Mouse (Mus musculus): ENCODE data around the gene Abcc6.
"Not testable (repeated sequence)": the region's sequence is repeated elsewhere in the genome, so short reads cannot be mapped to it uniquely, and the experiment has no call there.

Abcc6 gene

GRCm38 (mm10) chr7:46028681-46029080 lies 1.4 kb downstream of the Abcc6 start:
- DNase-seq (ENCODE audit: low read depth): no peak

GRCm38 (mm10) chr7:46025436-46025835 lies 4.7 kb downstream of the Abcc6 start:
- DNase-seq (ENCODE audit: low read depth): no peak

GRCm38 (mm10) chr7:46021951-46022350 lies 8.2 kb downstream of the Abcc6 start:
- no peak for DNase-seq (ENCODE audit: low read depth)

- no peak for DNase-seq (ENCODE audit: low read depth)
Observed at GRCm38 (mm10) chr7:46019594-46019993, 10.5 kb downstream of the Abcc6 start.

GRCm38 (mm10) chr7:46013266-46014010 lies 16.7 kb downstream of the Abcc6 start:
- no peak for DNase-seq (ENCODE audit: low read depth)

GRCm38 (mm10) chr7:46012121-46012520 lies 18.0 kb downstream of the Abcc6 start:
- no peak for DNase-seq (ENCODE audit: low read depth)

GRCm38 (mm10) chr7:46009578-46009977 lies 20.5 kb downstream of the Abcc6 start:
- peak; percentile 51 for DNase-seq (ENCODE audit: low read depth)

- no peak for DNase-seq (ENCODE audit: low read depth)
Observed at GRCm38 (mm10) chr7:46002748-46003147, 27.4 kb downstream of the Abcc6 start.

GRCm38 (mm10) chr7:46000577-46000976 lies 29.5 kb downstream of the Abcc6 start:
- no peak for DNase-seq (ENCODE audit: low read depth)

- peak; percentile 9 for DNase-seq (ENCODE audit: low read depth)
Observed at GRCm38 (mm10) chr7:45992470-45992869, 37.6 kb downstream of the Abcc6 start.

- no peak for DNase-seq (ENCODE audit: low read depth)
Observed at GRCm38 (mm10) chr7:45988344-45988743, 41.8 kb downstream of the Abcc6 start.

GRCm38 (mm10) chr7:45986893-45987292 lies 43.2 kb downstream of the Abcc6 start:
- DNase-seq (ENCODE audit: low read depth): no peak

GRCm38 (mm10) chr7:45981612-45982011 lies 48.5 kb downstream of the Abcc6 start:
- no peak for DNase-seq (ENCODE audit: low read depth)

GRCm38 (mm10) chr7:45974512-45974911 lies 55.6 kb downstream of the Abcc6 start:
- DNase-seq (ENCODE audit: low read depth): no peak

GRCm38 (mm10) chr7:45974103-45974502 lies 56.0 kb downstream of the Abcc6 start:
- no peak for DNase-seq (ENCODE audit: low read depth)

- no peak for DNase-seq (ENCODE audit: low read depth)
Observed at GRCm38 (mm10) chr7:45973271-45973687, 56.8 kb downstream of the Abcc6 start.

GRCm38 (mm10) chr7:45971831-45972723 lies 58.0 kb downstream of the Abcc6 start:
- DNase-seq (ENCODE audit: low read depth): no peak

- no peak for DNase-seq (ENCODE audit: low read depth)
Observed at GRCm38 (mm10) chr7:45956611-45957010, 73.5 kb downstream of the Abcc6 start.

GRCm38 (mm10) chr7:45949061-45949460 lies 81.0 kb downstream of the Abcc6 start:
- DNase-seq (ENCODE audit: low read depth): no peak

- not testable (repeated sequence) for DNase-seq (ENCODE audit: low read depth)
Observed at GRCm38 (mm10) chr7:45943280-45943679, 86.8 kb downstream of the Abcc6 start.

GRCm38 (mm10) chr7:45941986-45942385 lies 88.1 kb downstream of the Abcc6 start:
- DNase-seq (ENCODE audit: low read depth): no peak

- no peak for DNase-seq (ENCODE audit: low read depth)
Observed at GRCm38 (mm10) chr7:45939836-45940235, 90.3 kb downstream of the Abcc6 start.

GRCm38 (mm10) chr7:45935114-45935513 lies 95.0 kb downstream of the Abcc6 start:
- DNase-seq (ENCODE audit: low read depth): peak; percentile 68

All from c-Kit-positive CD71-negative TER-119-negative erythroid progenitor cells, embryonic 14.5 days (primary cell).